Mouse (Mus musculus): ENCODE data around the gene Pam. TPM values are rescaled to one million over a fixed set of nuclear protein-coding genes. Genes with fewer than 3 reads are reported as not detected.
"Not testable (repeated sequence)": the region's sequence is repeated elsewhere in the genome, so short reads cannot be mapped to it uniquely, and the experiment has no call there.

Gene Pam
- polyA plus RNA-seq, 1 experiment, result 81.4 TPM

DNA sequence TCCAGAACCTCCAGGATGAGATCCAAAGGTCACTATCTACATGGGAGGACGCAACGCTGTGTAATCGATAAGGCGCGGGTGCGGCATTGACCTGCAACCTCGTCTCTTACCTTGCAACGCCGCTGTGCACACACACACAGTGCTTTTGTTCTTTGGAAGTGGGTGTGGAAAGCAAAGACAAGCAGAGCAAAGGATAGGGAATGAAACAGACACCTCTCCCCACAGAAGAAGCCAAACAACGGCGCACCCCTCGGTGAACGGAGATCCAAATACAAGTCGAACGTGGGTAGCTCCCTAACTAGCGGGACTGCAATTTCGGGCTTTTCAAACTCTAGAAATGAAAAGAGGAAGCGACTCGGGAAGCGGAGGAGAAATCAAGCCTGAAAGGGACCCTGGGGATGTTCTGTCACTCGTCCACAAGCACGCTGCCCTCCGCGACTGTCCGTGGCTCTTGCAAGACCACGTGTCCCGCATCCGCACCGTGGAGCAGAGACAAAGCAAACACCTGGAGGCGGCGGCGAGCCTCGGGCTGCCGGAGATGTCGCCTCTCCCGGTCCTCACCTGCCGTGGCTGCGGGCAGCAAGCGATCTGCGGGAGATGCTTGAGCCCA, 326.0 kb downstream of the Pam start:
- DNase-seq (ENCODE audit: low spot score), result peak; percentile 24

DNA sequence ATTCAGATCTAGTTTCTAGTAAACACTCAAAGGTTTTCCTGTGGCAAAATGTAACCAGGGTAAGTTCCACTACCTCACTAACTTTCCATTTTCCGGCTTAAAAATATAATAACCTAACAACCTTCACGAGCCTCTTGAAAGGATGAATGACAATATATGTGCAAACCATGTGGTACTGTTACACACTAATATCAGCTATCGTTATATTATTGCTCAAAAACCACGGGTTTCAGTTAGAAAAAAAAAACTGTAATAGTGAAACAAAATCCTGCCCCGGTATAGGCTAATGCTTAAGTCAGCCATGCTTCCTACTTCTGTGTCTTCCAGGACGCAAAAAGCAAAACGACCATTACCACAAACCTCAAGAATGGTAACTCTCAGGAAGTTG, 326.5 kb downstream of the Pam start:
- no peak for DNase-seq (ENCODE audit: low spot score)

DNA sequence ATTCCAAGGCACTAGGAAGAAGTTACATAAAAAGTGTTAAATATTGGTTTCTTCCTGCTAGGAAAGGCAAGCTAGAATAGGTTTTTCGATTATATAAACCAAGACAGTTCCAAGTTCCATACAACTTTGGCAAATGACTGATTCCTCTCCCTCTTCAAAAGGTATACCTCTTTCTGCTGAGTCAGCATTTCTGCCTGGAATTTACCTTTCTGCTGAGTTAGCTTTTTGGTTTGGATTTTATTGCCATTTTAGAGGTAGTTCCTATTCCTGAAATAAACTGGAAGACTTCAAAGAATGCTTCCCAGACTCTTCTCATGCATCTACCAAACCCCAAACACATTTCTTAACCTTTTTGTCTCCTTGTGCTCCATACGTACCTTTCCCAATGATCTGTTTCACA, 327.4 kb downstream of the Pam start:
- no peak for DNase-seq (ENCODE audit: low spot score)

DNA sequence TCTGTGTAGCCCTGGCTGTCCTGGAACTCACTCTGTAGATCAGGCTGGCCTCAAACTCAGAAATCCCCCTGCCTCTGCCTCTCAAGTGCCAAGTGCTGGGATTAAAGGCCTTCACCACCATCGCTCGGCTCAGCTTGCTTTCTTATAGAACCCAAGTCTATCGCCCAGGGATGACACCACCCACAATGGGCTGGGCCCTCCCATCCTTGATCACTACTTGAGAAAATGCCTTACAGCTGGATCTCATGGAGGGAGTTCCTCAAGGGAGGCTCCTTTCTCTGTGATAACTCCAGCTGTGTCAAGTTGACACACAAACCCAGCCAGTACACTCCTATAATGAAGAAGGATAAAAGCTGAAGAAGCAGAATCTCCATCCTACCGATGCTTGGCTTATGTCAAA, 329.7 kb downstream of the Pam start:
- DNase-seq (ENCODE audit: low spot score), result not testable (repeated sequence)

DNA sequence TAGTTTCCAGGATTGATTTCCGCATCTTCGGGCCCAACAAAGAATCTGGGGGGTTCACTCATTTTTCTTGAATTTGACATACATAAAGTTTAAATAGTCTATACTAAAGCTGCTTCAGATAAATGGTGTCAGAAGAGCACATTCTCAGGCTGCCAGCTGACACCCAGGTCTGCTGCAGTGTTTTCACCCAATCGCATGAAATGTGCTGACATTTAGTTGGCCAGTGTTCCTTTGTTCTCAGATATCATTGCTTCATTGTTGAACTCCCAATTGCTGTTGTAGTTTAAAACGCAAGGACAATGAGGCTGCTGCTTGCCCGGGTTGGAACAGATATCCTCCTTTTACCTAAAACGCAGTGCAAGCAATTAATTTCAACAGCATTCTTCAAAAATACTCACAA, 334.0 kb downstream of the Pam start:
- no peak for DNase-seq (ENCODE audit: low spot score)

DNA sequence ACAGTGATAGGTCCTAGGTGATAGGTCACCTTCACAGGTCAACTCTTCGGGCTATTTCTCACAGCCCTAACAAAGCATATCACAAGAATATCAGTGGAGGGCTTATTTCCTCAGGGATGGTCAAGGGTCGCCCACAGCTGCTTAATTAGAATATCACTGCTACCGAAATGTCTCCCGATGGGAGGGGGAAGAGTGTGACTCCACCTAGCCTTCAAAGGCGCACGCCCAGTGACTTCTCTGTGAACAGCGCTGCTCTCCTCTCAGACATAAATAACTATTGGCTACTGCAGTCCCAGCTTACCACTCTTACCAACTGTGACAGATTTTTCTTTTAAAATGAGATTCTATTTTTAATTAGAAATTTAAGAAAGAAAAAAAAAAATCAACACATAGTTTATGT, 334.8 kb downstream of the Pam start:
- DNase-seq (ENCODE audit: low spot score), result no peak

DNA sequence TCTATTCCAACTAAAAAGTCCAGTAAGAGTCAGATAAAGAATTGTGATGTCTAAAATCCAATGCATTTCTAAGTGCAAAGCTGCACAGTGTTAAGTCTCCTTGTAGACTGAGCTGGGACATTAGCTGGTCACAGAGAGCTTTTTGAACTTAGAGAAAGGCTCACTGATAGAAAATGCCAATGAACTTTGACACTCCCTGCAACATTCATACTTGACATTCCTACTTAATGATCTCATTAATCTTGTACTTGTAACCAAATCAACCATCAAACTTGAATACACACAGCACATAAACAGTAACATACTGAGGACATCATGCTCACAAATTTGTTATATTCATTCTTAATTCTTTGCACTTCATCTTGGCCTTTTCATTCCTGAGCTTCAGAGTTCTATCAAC, 335.6 kb downstream of the Pam start:
- DNase-seq (ENCODE audit: low spot score), result no peak

DNA sequence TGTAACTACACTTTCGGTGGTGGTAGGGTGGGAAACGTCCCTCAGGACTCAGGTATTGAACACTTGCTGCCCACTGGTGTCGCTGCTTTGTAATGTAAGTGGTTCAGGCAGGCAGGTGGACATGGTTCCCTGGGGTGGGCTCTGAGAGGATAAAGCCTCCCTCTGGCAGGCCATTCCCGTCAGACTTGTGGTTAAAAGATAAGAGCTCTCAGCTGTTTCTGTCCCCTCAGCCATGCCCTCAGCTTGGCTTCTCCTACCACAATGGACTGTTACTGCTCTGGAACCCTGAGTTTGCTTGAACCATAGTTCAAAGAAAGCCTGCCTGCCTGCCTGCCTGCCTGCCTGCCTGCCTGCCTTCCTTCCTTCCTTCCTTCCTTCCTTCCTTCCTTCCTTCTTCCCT, 341.1 kb downstream of the Pam start:
- DNase-seq (ENCODE audit: low spot score), result no peak

DNA sequence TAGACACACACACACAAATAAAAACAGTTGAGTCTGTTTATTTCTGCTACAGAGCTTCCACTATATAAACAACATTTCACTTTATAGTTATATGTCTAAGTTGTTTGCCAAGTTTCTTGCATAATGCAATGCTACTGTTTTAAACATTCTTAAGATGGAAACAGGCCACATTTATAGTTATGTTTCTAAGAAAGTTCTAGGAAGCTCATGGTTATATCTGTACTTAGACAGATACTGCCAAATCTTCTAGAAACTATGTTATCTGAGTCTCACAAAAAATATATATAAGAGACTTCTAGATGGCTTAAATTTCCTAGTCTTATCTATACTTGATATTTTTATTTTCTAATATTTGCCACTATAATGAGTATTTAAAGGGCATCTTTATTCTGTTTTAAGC, 342.2 kb downstream of the Pam start:
- no peak for DNase-seq (ENCODE audit: low spot score)

DNA sequence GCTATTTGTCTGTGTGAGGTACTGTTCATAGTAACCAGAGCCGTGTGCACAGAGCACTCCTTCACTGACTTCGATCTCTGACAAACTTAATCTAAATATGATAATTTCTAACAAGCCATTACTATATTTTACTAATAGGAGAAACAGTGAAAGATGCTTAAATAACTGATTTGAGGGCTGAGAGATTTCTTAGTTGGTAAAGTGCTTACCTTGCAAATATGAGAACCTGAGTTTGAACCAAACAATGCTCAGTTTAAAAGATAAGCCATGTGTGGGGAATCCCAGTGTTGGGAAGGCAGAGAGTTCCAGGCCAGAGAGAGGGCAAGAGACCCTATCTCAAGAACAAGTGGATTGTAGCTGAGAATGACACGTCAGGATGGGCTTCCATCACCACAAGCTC, 347.3 kb downstream of the Pam start:
- DNase-seq (ENCODE audit: low spot score), result no peak

DNA sequence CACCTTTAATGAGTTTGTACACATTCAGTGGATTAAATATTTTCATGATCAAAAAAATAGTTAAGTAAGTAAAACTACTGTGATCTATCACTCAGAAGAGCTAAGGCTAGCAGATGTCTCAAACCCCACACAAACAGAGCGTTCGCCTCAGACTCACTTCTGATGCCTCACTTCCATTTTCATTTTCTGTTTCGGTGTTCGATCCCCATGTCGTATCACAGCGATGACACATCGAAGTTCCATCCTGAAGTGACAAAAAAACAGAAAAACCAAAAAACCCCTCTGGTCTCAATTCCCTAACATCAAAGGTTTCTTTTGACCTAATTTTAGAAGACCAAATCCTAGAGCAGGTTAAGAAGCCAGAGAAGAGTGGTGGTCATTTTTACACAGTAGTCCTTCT, 349.2 kb downstream of the Pam start:
- no peak for DNase-seq (ENCODE audit: low spot score)

DNA sequence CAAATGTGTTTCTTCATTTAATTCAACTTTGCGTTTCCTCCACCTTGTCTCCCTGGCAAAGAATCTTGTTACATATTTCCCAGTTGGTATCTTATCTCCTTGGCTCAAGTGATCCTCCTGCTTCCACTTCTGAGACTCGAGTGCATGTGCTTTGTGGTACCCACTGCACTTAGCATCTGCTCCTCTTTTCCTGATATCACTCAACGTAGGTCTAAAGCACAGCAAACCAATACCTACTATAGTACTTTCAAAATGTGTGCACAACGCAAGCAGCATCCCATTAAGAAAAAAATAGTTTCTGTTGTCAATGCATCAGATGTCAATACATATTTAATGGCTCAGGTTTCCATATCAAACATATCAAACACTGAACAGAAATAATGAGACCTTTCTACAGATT, 349.7 kb downstream of the Pam start:
- no peak for DNase-seq (ENCODE audit: low spot score)
